Mouse (Mus musculus) adrenal gland, postnatal 36 days (tissue): ENCODE results near the gene Olfr1416. TPM values are rescaled to one million over a fixed set of nuclear protein-coding genes. Genes with fewer than 3 reads are reported as not detected.

Experiments used
- DNase-seq, 2 experiments: peaks; one replicate each; pipeline ENCODE4 v3.0.0; 2021; ENCODE audit warnings: mixed read lengths in 1 of 2
- microRNA-seq: library from miRNA; unstranded; fragments of <30 nt; microRNA quantifications from one replicate; pipeline ENCODE4 v1.2.0, GENCODE M21; 2021
- total RNA-seq, 2 experiments: library from RNA; stranded (reverse); gene quantifications; 2 replicates each; pipeline ENCODE4 v1.2.3; 2021

Olfr1416 gene
- total RNA-seq, 2 experiments from 2014 or later, result not detected

DNA sequence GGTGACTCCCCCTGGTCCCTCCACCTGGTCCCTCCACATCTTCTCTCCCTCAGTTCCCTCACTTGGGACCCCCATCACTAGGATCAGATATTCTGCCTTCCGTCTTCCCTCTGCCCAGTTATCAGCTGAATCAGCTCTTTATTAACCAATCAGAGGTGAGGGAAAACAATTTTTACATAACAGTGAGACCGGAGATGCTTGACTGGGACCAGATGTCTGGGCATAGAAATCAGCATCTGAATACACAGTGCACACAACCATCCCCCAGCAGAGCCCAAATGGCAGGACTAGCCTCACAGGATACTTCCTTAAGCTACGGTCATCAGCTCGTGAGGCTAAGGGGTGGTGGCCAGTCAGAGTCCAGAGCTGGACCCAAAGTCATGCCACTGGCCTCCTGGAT lies 52.8 kb downstream of the Olfr1416 start:
- no peak for DNase-seq

DNA sequence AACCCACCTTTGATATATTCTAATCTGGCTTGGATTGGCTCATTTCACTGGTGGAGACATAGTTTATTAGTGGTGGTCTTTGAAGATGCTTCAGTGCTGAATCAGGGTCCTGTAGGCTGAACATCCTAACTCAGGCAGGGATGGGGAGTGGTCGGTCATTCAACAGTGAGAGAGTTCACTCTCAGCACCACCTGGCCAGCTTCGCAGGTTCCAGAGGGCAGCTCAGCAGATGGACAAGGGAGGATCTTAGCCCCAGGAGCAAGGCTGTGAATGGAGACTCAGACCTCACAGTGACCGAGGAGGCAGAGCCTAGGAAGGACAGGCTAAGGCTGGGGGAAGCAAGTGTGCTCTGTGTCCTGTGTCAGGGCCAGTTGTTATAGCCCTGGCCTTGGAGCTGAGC lies 53.5 kb downstream of the Olfr1416 start:
- no peak for DNase-seq

DNA sequence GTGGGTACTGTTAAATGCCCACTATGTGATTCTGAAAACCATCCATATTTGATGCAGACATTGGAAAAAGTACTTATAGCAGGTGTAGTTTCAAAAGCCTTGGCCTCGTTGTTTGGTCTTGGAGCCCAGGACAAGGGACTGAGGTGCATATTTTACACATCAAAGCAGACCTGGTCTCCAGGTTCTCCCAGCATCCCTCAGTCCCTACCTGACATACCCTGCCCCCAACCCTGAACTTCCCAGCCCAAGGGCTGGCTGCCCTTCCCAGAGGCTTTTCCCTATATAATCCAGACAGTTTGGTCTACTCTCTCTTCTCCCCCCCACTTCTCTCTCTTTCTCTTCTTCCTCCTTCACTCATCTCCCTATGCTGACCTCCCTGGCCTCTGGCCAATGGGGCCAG lies 53.9 kb downstream of the Olfr1416 start:
- no peak for DNase-seq

Small RNAs within 50 kb of the gene (microRNA-seq; reads per million reads assigned to microRNA genes)
- gene Mir6900, result 1.5 reads per million

Other genes starting within 250 kb of the Olfr1416 start
- gene Ndufa10, start 11.3 kb downstream of the Olfr1416 start, total RNA-seq, result 100 to 1,000 TPM; 385 to 397 TPM
- not detected for gene Olfr1415, start 11.0 kb upstream of the Olfr1416 start, total RNA-seq
- gene Olfr1414, start 33.5 kb upstream of the Olfr1416 start, total RNA-seq, result under 1 TPM in 1 of 2 experiments, not detected in 1; 0.10 TPM
- gene Olfr1413, start 86.2 kb upstream of the Olfr1416 start, total RNA-seq, result not detected
- not detected for gene Olfr1412, start 100.7 kb upstream of the Olfr1416 start, total RNA-seq
- not detected for gene Olfr1411, start 109.3 kb upstream of the Olfr1416 start, total RNA-seq
- not detected for gene Olfr1410, start 120.7 kb upstream of the Olfr1416 start, total RNA-seq
- gene Olfr12, start 132.7 kb upstream of the Olfr1416 start, total RNA-seq, result not detected
- 100 to 1,000 TPM; 332 to 335 TPM for gene Cops9, start 156.9 kb upstream of the Olfr1416 start, total RNA-seq
- gene Otos, start 163.7 kb upstream of the Olfr1416 start, total RNA-seq, result not detected